Mouse (Mus musculus) mesoderm, embryonic 11.5 days (tissue): ENCODE results near the gene S1pr1.

ENCODE experiments used
- DNase-seq: peaks from one replicate; pipeline ENCODE4 v3.0.0-alpha.2; 2012; ENCODE audit warnings: low read depth, low spot score

The S1pr1 gene

GRCm38 (mm10) chr3:115712808-115713200 lies 2.1 kb downstream of the S1pr1 start:
- DNase-seq = peak; percentile 83

- DNase-seq = no peak
Observed at GRCm38 (mm10) chr3:115711924-115712807, 2.7 kb downstream of the S1pr1 start.

GRCm38 (mm10) chr3:115711393-115711792 lies 3.5 kb downstream of the S1pr1 start:
- no peak for DNase-seq

GRCm38 (mm10) chr3:115710051-115710450 lies 4.8 kb downstream of the S1pr1 start:
- DNase-seq = no peak

- DNase-seq = peak; percentile 16
Observed at GRCm38 (mm10) chr3:115709118-115709574, 5.7 kb downstream of the S1pr1 start.

- DNase-seq = no peak
Observed at GRCm38 (mm10) chr3:115706736-115707135, 8.1 kb downstream of the S1pr1 start.

GRCm38 (mm10) chr3:115704254-115704908 lies 10.5 kb downstream of the S1pr1 start:
- DNase-seq = no peak

GRCm38 (mm10) chr3:115703720-115704119 lies 11.2 kb downstream of the S1pr1 start:
- no peak for DNase-seq

GRCm38 (mm10) chr3:115702089-115702488 lies 12.8 kb downstream of the S1pr1 start:
- no peak for DNase-seq

- no peak for DNase-seq
Observed at GRCm38 (mm10) chr3:115695194-115695891, 19.5 kb downstream of the S1pr1 start.

- DNase-seq = no peak
Observed at GRCm38 (mm10) chr3:115694168-115694567, 20.7 kb downstream of the S1pr1 start.

- no peak for DNase-seq
Observed at GRCm38 (mm10) chr3:115693390-115693789, 21.5 kb downstream of the S1pr1 start.

GRCm38 (mm10) chr3:115692857-115693256 lies 22.0 kb downstream of the S1pr1 start:
- no peak for DNase-seq

- DNase-seq = no peak
Observed at GRCm38 (mm10) chr3:115692384-115692783, 22.5 kb downstream of the S1pr1 start.

- no peak for DNase-seq
Observed at GRCm38 (mm10) chr3:115689920-115690319, 25.0 kb downstream of the S1pr1 start.

GRCm38 (mm10) chr3:115689352-115689751 lies 25.5 kb downstream of the S1pr1 start:
- DNase-seq = no peak

- no peak for DNase-seq
Observed at GRCm38 (mm10) chr3:115687821-115688220, 27.1 kb downstream of the S1pr1 start.

- DNase-seq = no peak
Observed at GRCm38 (mm10) chr3:115682328-115683088, 32.4 kb downstream of the S1pr1 start.

- no peak for DNase-seq
Observed at GRCm38 (mm10) chr3:115681184-115681583, 33.7 kb downstream of the S1pr1 start.

- DNase-seq = no peak
Observed at GRCm38 (mm10) chr3:115679022-115679421, 35.9 kb downstream of the S1pr1 start.
